Mouse (Mus musculus) neural tube, embryonic 11.5 days (tissue): ENCODE results near the gene Ywhae. TPM values are rescaled to one million over a fixed set of nuclear protein-coding genes. Genes with fewer than 3 reads are reported as not detected.

Source experiments
- ATAC-seq: fragments of 200-750 bp; cut with Nextera tagmentation; 2 replicates; pipeline ENCODE4 v1.8.0; 2017; ENCODE audit warnings: moderate number of reproducible peaks, mild to moderate bottlenecking, moderate TSS enrichment, moderate library complexity; ENCODE audit not compliant: insufficient read depth, low FRiP score, low TSS enrichment
- DNase-seq: peaks from one replicate; pipeline ENCODE4 v3.0.0-alpha.2; 2015; ENCODE audit warnings: low spot score
- H3K27ac ChIP-seq: fragments of 300-500 bp; sonication (generic); 2 replicates; pipeline ENCODE4 v1.5.1; 2014; ENCODE audit warnings: low read depth, mild to moderate bottlenecking, low read length
- H3K27me3 ChIP-seq: fragments of 300-500 bp; sonication (generic); 2 replicates; pipeline ENCODE4 v1.6.1; 2014; ENCODE audit warnings: mild to moderate bottlenecking, low read length, mixed read lengths; ENCODE audit not compliant: control insufficient read depth, insufficient read depth
- H3K36me3 ChIP-seq: fragments of 300-500 bp; sonication (generic); 2 replicates; pipeline ENCODE4 v1.6.1; 2014; ENCODE audit warnings: mild to moderate bottlenecking, low read length, moderate library complexity, mixed read lengths; ENCODE audit not compliant: control insufficient read depth, insufficient read depth
- H3K4me1 ChIP-seq: fragments of 300-500 bp; sonication (generic); 2 replicates; pipeline ENCODE4 v1.6.1; 2014; ENCODE audit warnings: low read length, mixed read lengths; ENCODE audit not compliant: control insufficient read depth, insufficient read depth
- H3K4me2 ChIP-seq: fragments of 300-500 bp; sonication (generic); 2 replicates; pipeline ENCODE4 v1.6.1; 2014; ENCODE audit warnings: low read depth, mild to moderate bottlenecking, moderate library complexity
- H3K4me3 ChIP-seq: fragments of 300-500 bp; sonication (generic); 2 replicates; pipeline ENCODE4 v1.5.1; 2014; ENCODE audit warnings: low read depth, low read length
- H3K9ac ChIP-seq: fragments of 300-500 bp; sonication (generic); 2 replicates; pipeline ENCODE4 v1.6.1; 2014; ENCODE audit warnings: mild to moderate bottlenecking, low read length
- H3K9me3 ChIP-seq: fragments of 300-500 bp; sonication (generic); 2 replicates; pipeline ENCODE4 v1.6.1; 2016; ENCODE audit warnings: low read length; ENCODE audit not compliant: control insufficient read depth
- WGBS: fragments of 180-500 bp; shearing (Covaris S2); extraction: QIAGEN DNeasy Blood & Tissue Kit; methylation state at CpG from one replicate; pipeline ENCODE4 v1.1.7; 2014; 5-methylcytosine and 5-hydroxymethylcytosine counted together
- polyA plus RNA-seq: library from polyadenylated mRNA; unstranded; fragments of >200 nt; fragmentation: Nextera tagmentation; extraction: Ambion mirVana; gene quantifications from 2 replicates; pipeline ENCODE4 v1.2.1, GENCODE M21; 2014

The Ywhae gene
- polyA plus RNA-seq, 1 experiment from 2014 or later = 1,480 TPM

- Histone ChIP-seq H3K4me2 (no peak overlapping the region), H3K4me1 (peaks cover 6% of the 10 kb centered on the region; the same call in 1 of the 2 replicates), H3K9me3 (no peaks in the 10 kb centered on the region), H3K4me3 (no peak overlapping the region), H3K36me3 (peaks cover 4% of the 10 kb centered on the region; the same call in 1 of the 2 replicates), H3K9ac (no peak overlapping the region), H3K27ac (no peak overlapping the region), H3K27me3 (no peaks in the 10 kb centered on the region)
- WGBS = 91% methylated on average over 1 of the region's 1 CpGs
- DNase-seq (no peak), ATAC-seq (no peak)
These were observed 17.9 kb downstream of the Ywhae start for GRCm38 (mm10) chr11:75750537-75750936.

DNA sequence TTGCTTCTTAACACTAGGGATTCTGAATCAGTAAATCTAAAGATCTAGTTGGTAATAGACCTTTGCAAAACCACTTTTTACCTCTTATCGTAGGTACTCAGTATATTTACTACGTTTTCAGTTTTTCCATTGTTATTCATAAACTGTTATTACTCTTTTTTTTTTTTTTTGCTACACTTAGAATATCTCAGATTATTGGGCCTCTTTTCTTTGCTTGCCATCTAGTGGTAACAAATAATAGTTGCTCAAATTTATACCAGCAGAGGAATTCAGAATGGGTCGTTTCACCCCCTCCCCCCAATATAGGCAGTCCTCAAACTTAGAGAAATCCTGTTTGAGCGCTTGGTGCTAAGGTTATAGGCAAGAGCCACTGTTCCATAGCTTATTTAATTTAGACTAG lies 18.4 kb downstream of the Ywhae start:
- no peaks in the 10 kb centered on the region for H3K9me3 ChIP-seq
- H3K27me3 ChIP-seq = no peaks in the 10 kb centered on the region
- H3K4me1 ChIP-seq = peaks cover 6% of the 10 kb centered on the region; the same call in 1 of the 2 replicates
- H3K27ac ChIP-seq = no peak overlapping the region
- peaks cover 5% of the 10 kb centered on the region; the same call in 1 of the 2 replicates for H3K36me3 ChIP-seq
- no peak overlapping the region for H3K4me3 ChIP-seq
- WGBS = 87% methylated on average over 4 of the region's 4 CpGs
- no peak overlapping the region for H3K9ac ChIP-seq
- DNase-seq = no peak
- ATAC-seq = no peak
- no peak overlapping the region for H3K4me2 ChIP-seq

- Histone ChIP-seq H3K27me3 (no peaks in the 10 kb centered on the region), H3K4me1 (no peaks in the 10 kb centered on the region), H3K36me3 (peaks cover 20% of the 10 kb centered on the region), H3K4me2 (no peak overlapping the region), H3K9me3 (no peaks in the 10 kb centered on the region), H3K27ac (no peak overlapping the region), H3K9ac (no peak overlapping the region), H3K4me3 (no peak overlapping the region)
- 93% methylated on average over 8 of the region's 8 CpGs for WGBS
- ATAC-seq (no peak), DNase-seq (no peak)
These were observed 24.0 kb downstream of the Ywhae start for GRCm38 (mm10) chr11:75756687-75757086.

GRCm38 (mm10) chr11:75758553-75758952 lies 25.9 kb downstream of the Ywhae start:
- no peaks in the 10 kb centered on the region for H3K27me3 ChIP-seq
- DNase-seq (no peak), ATAC-seq (no peak)
- no peak overlapping the region for H3K9ac ChIP-seq
- H3K4me2 ChIP-seq = no peak overlapping the region
- H3K36me3 ChIP-seq = peaks cover 20% of the 10 kb centered on the region
- 93% methylated on average over 1 of the region's 1 CpGs for WGBS
- H3K27ac ChIP-seq = no peak overlapping the region
- no peak overlapping the region for H3K4me3 ChIP-seq
- no peaks in the 10 kb centered on the region for H3K4me1 ChIP-seq
- H3K9me3 ChIP-seq = no peaks in the 10 kb centered on the region

- ATAC-seq (no peak), DNase-seq (no peak)
- Histone ChIP-seq H3K9me3 (no peaks in the 10 kb centered on the region), H3K9ac (no peak overlapping the region), H3K4me1 (no peaks in the 10 kb centered on the region), H3K27me3 (no peaks in the 10 kb centered on the region), H3K4me3 (no peak overlapping the region), H3K36me3 (peaks cover 21% of the 10 kb centered on the region), H3K4me2 (no peak overlapping the region), H3K27ac (no peak overlapping the region)
- WGBS = 92% methylated on average over 5 of the region's 5 CpGs
These were observed 28.1 kb downstream of the Ywhae start for GRCm38 (mm10) chr11:75760785-75761184.

GRCm38 (mm10) chr11:75762708-75763107 lies 30.0 kb downstream of the Ywhae start:
- Histone ChIP-seq H3K36me3 (peaks cover 14% of the 10 kb centered on the region), H3K4me3 (no peak overlapping the region), H3K4me2 (no peak overlapping the region), H3K9ac (no peak overlapping the region), H3K27ac (no peak overlapping the region), H3K27me3 (no peaks in the 10 kb centered on the region), H3K9me3 (no peaks in the 10 kb centered on the region), H3K4me1 (no peaks in the 10 kb centered on the region)
- no peak for ATAC-seq
- WGBS = 86% methylated on average over 2 of the region's 2 CpGs
- no peak for DNase-seq

DNA sequence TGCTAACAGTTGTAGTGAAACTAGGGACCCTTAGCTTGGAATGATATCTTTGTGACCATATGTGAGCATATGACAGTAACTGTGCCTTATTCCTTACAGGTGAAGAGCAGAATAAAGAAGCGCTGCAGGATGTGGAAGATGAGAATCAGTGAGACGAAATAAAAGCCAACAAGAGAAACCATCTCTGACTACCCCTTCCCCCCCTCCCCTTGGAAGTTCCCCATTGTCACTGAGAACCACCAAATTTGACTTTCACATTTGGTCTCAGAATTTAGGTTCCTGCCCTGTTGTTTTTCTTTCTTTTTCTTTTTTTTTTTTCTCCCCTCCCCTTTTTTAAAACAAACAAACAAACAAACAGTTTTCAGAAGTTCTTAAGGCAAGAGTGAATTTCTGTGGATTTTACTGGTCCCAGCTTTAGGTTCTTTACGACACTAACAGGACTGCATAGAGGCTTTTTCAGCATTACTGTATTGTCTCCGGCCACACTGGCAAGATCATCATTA lies 31.9 kb downstream of the Ywhae start:
- Histone ChIP-seq H3K4me3 (no peak overlapping the region), H3K9ac (no peak overlapping the region), H3K4me2 (no peak overlapping the region), H3K9me3 (no peaks in the 10 kb centered on the region), H3K27ac (no peak overlapping the region), H3K4me1 (no peaks in the 10 kb centered on the region), H3K36me3 (peaks cover 11% of the 10 kb centered on the region), H3K27me3 (no peaks in the 10 kb centered on the region)
- WGBS = 86% methylated on average over 4 of the region's 4 CpGs
- no peak for DNase-seq
- ATAC-seq = no peak

DNA sequence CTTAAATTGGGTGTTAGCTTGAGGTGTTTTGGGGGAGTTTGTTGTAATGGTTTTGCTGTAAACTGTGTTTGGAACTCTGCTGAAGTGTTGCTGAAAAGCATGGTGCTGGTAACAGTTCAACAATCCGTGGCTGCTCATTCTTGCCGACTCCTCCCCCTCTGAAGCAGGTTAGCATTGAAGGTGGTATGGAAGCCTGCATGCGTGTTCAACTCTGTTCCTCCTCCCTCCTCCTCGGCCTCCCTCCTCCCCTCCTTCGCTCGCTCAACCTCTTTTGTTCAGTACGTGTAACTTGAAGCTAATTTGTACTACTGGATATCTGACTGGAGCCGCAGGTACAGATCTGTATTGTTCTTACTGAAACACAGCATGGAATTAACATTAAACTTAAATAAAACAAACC lies 32.5 kb downstream of the Ywhae start:
- Histone ChIP-seq H3K4me3 (no peak overlapping the region), H3K36me3 (peaks cover 7% of the 10 kb centered on the region), H3K4me2 (no peak overlapping the region), H3K27ac (no peak overlapping the region), H3K4me1 (no peaks in the 10 kb centered on the region), H3K9me3 (no peaks in the 10 kb centered on the region), H3K9ac (no peak overlapping the region), H3K27me3 (no peaks in the 10 kb centered on the region)
- DNase-seq (no peak), ATAC-seq (no peak)
- WGBS = 90% methylated on average over 8 of the region's 8 CpGs

DNA sequence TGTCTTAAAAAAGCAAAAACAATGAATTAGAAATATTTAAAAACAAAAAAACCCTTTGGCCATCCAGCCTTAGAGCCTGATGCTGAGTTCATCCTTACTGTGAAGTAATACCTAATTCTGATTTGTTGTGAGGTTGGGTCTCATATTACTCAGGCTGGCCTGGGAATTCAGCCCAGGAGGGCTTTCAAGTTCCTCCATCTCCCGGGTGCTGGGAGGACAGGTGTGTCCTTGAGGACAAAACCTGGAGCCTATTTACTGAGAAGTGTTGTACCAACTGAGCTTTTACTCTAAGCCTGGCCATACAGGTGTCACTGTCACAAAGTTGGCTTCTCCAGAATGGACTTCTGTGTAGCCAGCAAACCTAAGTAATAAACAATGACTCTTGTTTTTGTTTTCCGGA lies 34.3 kb downstream of the Ywhae start:
- DNase-seq = no peak
- Histone ChIP-seq H3K9me3 (no peaks in the 10 kb centered on the region), H3K27ac (no peak overlapping the region), H3K36me3 (peaks cover 7% of the 10 kb centered on the region), H3K9ac (no peak overlapping the region), H3K4me3 (no peak overlapping the region), H3K27me3 (no peaks in the 10 kb centered on the region), H3K4me2 (no peak overlapping the region), H3K4me1 (no peaks in the 10 kb centered on the region)
- 75% methylated on average over 2 of the region's 2 CpGs for WGBS
- no peak for ATAC-seq
